Mouse (Mus musculus) kidney, adult 2 months (tissue): ENCODE measurements around the gene Mapkbp1. TPM values are rescaled to one million over a fixed set of nuclear protein-coding genes. Genes with fewer than 3 reads are reported as not detected.
A peak's percentile ranks its signal among the peaks of the same experiment; 100 is the strongest.

ENCODE experiments used
- DNase-seq: peaks from one replicate; pipeline ENCODE4 v3.0.0; 2021
- H3K27ac ChIP-seq: fragments of 200-500 bp; 2 replicates; pipeline ENCODE4 v1.5.1; 2012; ENCODE audit warnings: low read depth, low read length, control low read depth, inconsistent platforms; ENCODE audit not compliant: insufficient read depth
- H3K27me3 ChIP-seq: fragments of 200-500 bp; replicated peaks from 2 replicates; pipeline ENCODE4 v1.6.1; 2012; ENCODE audit warnings: mild to moderate bottlenecking, moderate library complexity, low read length, inconsistent platforms; ENCODE audit not compliant: control insufficient read depth, insufficient read depth
- H3K36me3 ChIP-seq: fragments of 200-500 bp; 2 replicates; pipeline ENCODE4 v1.6.1; 2012; ENCODE audit warnings: mild to moderate bottlenecking, moderate library complexity, low read length, inconsistent platforms; ENCODE audit not compliant: control insufficient read depth, insufficient read depth
- H3K4me1 ChIP-seq: fragments of 200-500 bp; 2 replicates; pipeline ENCODE4 v1.6.1; 2011; ENCODE audit warnings: low read length; ENCODE audit not compliant: control insufficient read depth, insufficient read depth
- H3K4me3 ChIP-seq: fragments of 200-500 bp; 2 replicates; pipeline ENCODE4 v1.5.1; 2011; ENCODE audit warnings: mild to moderate bottlenecking, low read depth, low read length, control low read depth; ENCODE audit not compliant: insufficient read depth
- CTCF ChIP-seq: fragments of 200-500 bp; conservative IDR thresholded peaks from 2 replicates; pipeline ENCODE4 v1.5.1; 2011; ENCODE audit warnings: low read depth, mild to moderate bottlenecking, control low read depth, low read length, moderate library complexity, mixed read lengths; ENCODE audit not compliant: insufficient read depth, insufficient read length
- POLR2A ChIP-seq: fragments of 200-500 bp; IDR thresholded peaks from one replicate; pipeline ENCODE4 v1.6.1; 2011; ENCODE audit warnings: low read depth, low read length, control low read depth
- WGBS: fragments of 180-500 bp; shearing (Covaris S2); methylation state at CpG from one replicate; pipeline ENCODE4 v1.1.7; 2018; 5-methylcytosine and 5-hydroxymethylcytosine counted together
- polyA plus RNA-seq: library from polyadenylated mRNA; depleted of rRNA; stranded (reverse); fragments of >200 nt; gene quantifications from 2 replicates; pipeline ENCODE4 v1.2.3, GENCODE M21; 2012

Gene Mapkbp1
- polyA plus RNA-seq, 1 experiment, result 9.0 TPM

- peak; percentile 30 for DNase-seq
- peaks cover 10% of the 10 kb centered on the region; the same call in 1 of the 2 replicates for H3K4me1 ChIP-seq
- no peak overlapping the region for H3K27ac ChIP-seq
- TF ChIP-seq CTCF, result no peak
- no peak for TF ChIP-seq POLR2A
- peaks cover 2% of the 10 kb centered on the region; the same call in 1 of the 2 replicates for H3K36me3 ChIP-seq
- WGBS, result 79% methylated on average over 5 of the region's 5 CpGs
- H3K4me3 ChIP-seq, result no peak overlapping the region
- H3K27me3 ChIP-seq, result no peaks in the 10 kb centered on the region
Observed at GRCm38 (mm10) chr2:120024337-120024736, 51.8 kb downstream of the Mapkbp1 start.

GRCm38 (mm10) chr2:120026984-120027949, 54.8 kb downstream of the Mapkbp1 start, which contains the start of the genes Jmjd7 and Gm28042:
Gene Jmjd7 (plus strand): TSS chr2:120027483.
Gene Gm28042 (plus strand): TSS chr2:120027493.
- Histone ChIP-seq H3K27me3 (no peaks in the 10 kb centered on the region), H3K27ac (peak within 1 kb of the TSS; percentile 90), H3K4me3 (peak within 1 kb of the TSS; percentile 98), H3K36me3 (no peaks in the 10 kb centered on the region), H3K4me1 (peaks cover 10% of the 10 kb centered on the region; the same call in 1 of the 2 replicates)
- peak; percentile 94 for DNase-seq
- TF ChIP-seq CTCF, result no peak
- peak; percentile 72 for TF ChIP-seq POLR2A
- 5% methylated on average over 50 of the region's 50 CpGs for WGBS

- TF ChIP-seq CTCF, result no peak
- TF ChIP-seq POLR2A, result no peak
- peak overlapping the region; percentile 90; the same call in 1 of the 2 replicates for H3K27ac ChIP-seq
Observed at GRCm38 (mm10) chr2:120027950-120028331, 55.4 kb downstream of the Mapkbp1 start.

GRCm38 (mm10) chr2:120030380-120030779, 57.9 kb downstream of the Mapkbp1 start:
- TF ChIP-seq CTCF (no peak), POLR2A (no peak)
- Histone ChIP-seq H3K36me3 (no peaks in the 10 kb centered on the region), H3K27me3 (no peaks in the 10 kb centered on the region), H3K4me1 (peaks cover 10% of the 10 kb centered on the region; the same call in 1 of the 2 replicates), H3K27ac (no peak overlapping the region), H3K4me3 (no peak overlapping the region)
- no peak for DNase-seq
- 91% methylated on average over 8 of the region's 8 CpGs for WGBS

More at GRCm38 (mm10) chr2:120027950-120028331, 55.4 kb downstream of the Mapkbp1 start:
- H3K4me1 ChIP-seq, result peaks cover 10% of the 10 kb centered on the region; the same call in 1 of the 2 replicates
- 41% methylated on average over 3 of the region's 3 CpGs for WGBS
- DNase-seq, result no peak
- H3K27me3 ChIP-seq, result no peaks in the 10 kb centered on the region
- no peaks in the 10 kb centered on the region for H3K36me3 ChIP-seq
- peak overlapping the region; percentile 98 for H3K4me3 ChIP-seq

GRCm38 (mm10) chr2:120032726-120033467, 60.4 kb downstream of the Mapkbp1 start, which contains the start of gene Pla2g4b:
Gene Pla2g4b (plus strand): TSS chr2:120033417.
- H3K4me3 ChIP-seq, result no peak within 1 kb of the TSS
- no peaks in the 10 kb centered on the region for H3K36me3 ChIP-seq
- no peak within 1 kb of the TSS for H3K27ac ChIP-seq
- DNase-seq, result no peak
- TF ChIP-seq CTCF, result no peak
- no peak for TF ChIP-seq POLR2A
- H3K27me3 ChIP-seq, result no peaks in the 10 kb centered on the region
- 88% methylated on average over 12 of the region's 12 CpGs for WGBS
- 0 out of 2 replicates have a peak, but pooled peaks cover 5% of the 10 kb centered on the region for H3K4me1 ChIP-seq

DNA sequence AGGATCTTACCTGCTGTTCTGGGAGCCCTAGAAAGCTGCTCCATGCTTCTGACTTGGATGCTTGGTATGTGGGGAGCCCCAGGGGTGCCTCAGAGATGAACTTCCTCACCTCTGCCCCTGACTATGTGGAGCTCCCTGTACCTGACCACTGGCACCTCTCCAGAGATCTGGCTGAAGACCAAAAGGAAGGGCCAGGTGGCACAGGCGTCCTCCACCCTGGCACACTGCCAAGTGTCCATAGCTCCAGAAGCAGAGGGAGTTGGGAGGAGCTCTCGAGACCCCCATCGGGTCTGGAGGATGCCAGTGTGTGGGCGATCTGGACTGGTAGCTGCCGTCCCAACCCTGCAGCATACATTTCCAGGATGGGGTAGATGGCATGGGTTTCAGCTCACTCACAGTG, 61.2 kb downstream of the Mapkbp1 start:
- TF ChIP-seq CTCF (no peak), POLR2A (no peak)
- Histone ChIP-seq H3K27me3 (no peaks in the 10 kb centered on the region), H3K4me1 (no peaks in the 10 kb centered on the region), H3K4me3 (no peak overlapping the region), H3K27ac (no peak overlapping the region), H3K36me3 (no peaks in the 10 kb centered on the region)
- no peak for DNase-seq
- 56% methylated on average over 5 of the region's 5 CpGs for WGBS

GRCm38 (mm10) chr2:120037744-120038143, 65.2 kb downstream of the Mapkbp1 start:
- no peaks in the 10 kb centered on the region for H3K27me3 ChIP-seq
- no peaks in the 10 kb centered on the region for H3K4me1 ChIP-seq
- WGBS, result 87% methylated on average over 9 of the region's 9 CpGs
- TF ChIP-seq CTCF (no peak), POLR2A (no peak)
- no peak overlapping the region for H3K27ac ChIP-seq
- H3K4me3 ChIP-seq, result no peak overlapping the region
- no peaks in the 10 kb centered on the region for H3K36me3 ChIP-seq
- DNase-seq, result no peak
